Mouse (Mus musculus) CD4-positive helper T cell, adult 2 months (primary cell): ENCODE results near the gene Slc15a1.

Source experiments
- DNase-seq: peaks from one replicate; pipeline ENCODE4 v3.0.0-alpha.2; 2012; ENCODE audit warnings: low read depth, missing footprints, low spot score

The Slc15a1 gene

GRCm38 (mm10) chr14:121452227-121452626, 52.8 kb downstream of the Slc15a1 start:
- no peak for DNase-seq

- DNase-seq: no peak
These were observed 53.5 kb downstream of the Slc15a1 start for GRCm38 (mm10) chr14:121451424-121452029.

- peak; percentile 83 for DNase-seq
These were observed 54.3 kb downstream of the Slc15a1 start for GRCm38 (mm10) chr14:121450504-121451423.

- no peak for DNase-seq
These were observed 58.1 kb downstream of the Slc15a1 start for GRCm38 (mm10) chr14:121446951-121447350.

- peak; percentile 65 for DNase-seq
These were observed 59.9 kb downstream of the Slc15a1 start for GRCm38 (mm10) chr14:121445194-121445593.

GRCm38 (mm10) chr14:121440807-121441206, 64.2 kb downstream of the Slc15a1 start:
- no peak for DNase-seq

- DNase-seq: no peak
These were observed 68.0 kb downstream of the Slc15a1 start for GRCm38 (mm10) chr14:121437026-121437425.

GRCm38 (mm10) chr14:121436455-121436854, 68.6 kb downstream of the Slc15a1 start:
- DNase-seq: no peak

- no peak for DNase-seq
These were observed 69.3 kb downstream of the Slc15a1 start for GRCm38 (mm10) chr14:121435794-121436193.

GRCm38 (mm10) chr14:121431261-121431660, 73.8 kb downstream of the Slc15a1 start:
- DNase-seq: no peak

- no peak for DNase-seq
These were observed 75.1 kb downstream of the Slc15a1 start for GRCm38 (mm10) chr14:121429854-121430535.

- no peak for DNase-seq
These were observed 76.9 kb downstream of the Slc15a1 start for GRCm38 (mm10) chr14:121428148-121428547.

GRCm38 (mm10) chr14:121426743-121427142, 78.3 kb downstream of the Slc15a1 start:
- DNase-seq: peak; percentile 45

- no peak for DNase-seq
These were observed 79.9 kb downstream of the Slc15a1 start for GRCm38 (mm10) chr14:121425004-121425793.

- peak; percentile 16 for DNase-seq
These were observed 81.7 kb downstream of the Slc15a1 start for GRCm38 (mm10) chr14:121423341-121423751.

GRCm38 (mm10) chr14:121422664-121423340, 82.2 kb downstream of the Slc15a1 start:
- peak; percentile 64 for DNase-seq

- peak; percentile 23 for DNase-seq
These were observed 83.1 kb downstream of the Slc15a1 start for GRCm38 (mm10) chr14:121422000-121422399.

- no peak for DNase-seq
These were observed 87.5 kb downstream of the Slc15a1 start for GRCm38 (mm10) chr14:121417594-121417993.

GRCm38 (mm10) chr14:121416626-121417319, 88.3 kb downstream of the Slc15a1 start:
- DNase-seq: peak; percentile 36

GRCm38 (mm10) chr14:121414635-121415241, 90.3 kb downstream of the Slc15a1 start:
- no peak for DNase-seq
